Mouse (Mus musculus) midbrain, embryonic 14.5 days (tissue): Measurements from ENCODE around the gene Tmprss11e. TPM values are rescaled to one million over a fixed set of nuclear protein-coding genes. Genes with fewer than 3 reads are reported as not detected.

ENCODE experiments used
- ATAC-seq: fragments of 200-750 bp; cut with Nextera tagmentation; 2 replicates; pipeline ENCODE4 v1.8.0; 2017; ENCODE audit warnings: moderate number of reproducible peaks, moderate library complexity; ENCODE audit not compliant: low FRiP score, low TSS enrichment
- DNase-seq: peaks from one replicate; pipeline ENCODE4 v3.0.0-alpha.2; 2015
- H3K27ac ChIP-seq: fragments of 300-500 bp; sonication (generic); replicated peaks from 2 replicates; pipeline ENCODE4 v1.5.1; 2014; ENCODE audit warnings: mild to moderate bottlenecking, low read depth, low read length, moderate library complexity
- H3K27me3 ChIP-seq: fragments of 300-500 bp; sonication (generic); 2 replicates; pipeline ENCODE4 v1.6.1; 2014; ENCODE audit warnings: low read length, control low read depth, mixed read lengths; ENCODE audit not compliant: control insufficient read depth, insufficient read depth
- H3K36me3 ChIP-seq: fragments of 300-500 bp; sonication (generic); 2 replicates; pipeline ENCODE4 v1.6.1; 2014; ENCODE audit warnings: low read length, control low read depth; ENCODE audit not compliant: control insufficient read depth, insufficient read depth
- H3K4me1 ChIP-seq: fragments of 300-500 bp; sonication (generic); 2 replicates; pipeline ENCODE4 v1.6.1; 2014; ENCODE audit warnings: mild to moderate bottlenecking, antibody characterized with exemption, low read length, control low read depth; ENCODE audit not compliant: control insufficient read depth, insufficient read depth
- H3K4me2 ChIP-seq: fragments of 300-500 bp; sonication (generic); 2 replicates; pipeline ENCODE4 v1.6.1; 2014; ENCODE audit warnings: mild to moderate bottlenecking, low read length, moderate library complexity
- H3K4me3 ChIP-seq: fragments of 300-500 bp; sonication (generic); replicated peaks from 2 replicates; pipeline ENCODE4 v1.5.1; 2014; ENCODE audit warnings: low read depth, low read length
- H3K9ac ChIP-seq: fragments of 300-500 bp; sonication (generic); replicated peaks from 2 replicates; pipeline ENCODE4 v1.6.1; 2014; ENCODE audit warnings: mild to moderate bottlenecking, low read length, moderate library complexity
- H3K9me3 ChIP-seq: fragments of 300-500 bp; sonication (generic); 2 replicates; pipeline ENCODE4 v1.6.1; 2016; ENCODE audit warnings: low read length, control low read depth, mixed read lengths; ENCODE audit not compliant: control insufficient read depth
- WGBS: fragments of 180-500 bp; shearing (Covaris S2); extraction: QIAGEN DNeasy Blood & Tissue Kit; methylation state at CpG from one replicate; pipeline ENCODE4 v1.1.7; 2014; 5-methylcytosine and 5-hydroxymethylcytosine counted together
- polyA plus RNA-seq: library from polyadenylated mRNA; unstranded; fragments of >200 nt; fragmentation: Nextera tagmentation; extraction: Ambion mirVana; gene quantifications from 2 replicates; pipeline ENCODE4 v1.2.1, GENCODE M21; 2014

Gene Tmprss11e
- polyA plus RNA-seq, 1 experiment from 2014 or later = not detected

GRCm38 (mm10) chr5:86771010-86771409, 25.4 kb upstream of the Tmprss11e start:
- no peaks in the 10 kb centered on the region for H3K27me3 ChIP-seq
- H3K4me1 ChIP-seq = no peaks in the 10 kb centered on the region
- H3K9me3 ChIP-seq = no peaks in the 10 kb centered on the region
- no peak overlapping the region for H3K4me2 ChIP-seq
- H3K4me3 ChIP-seq = no peak overlapping the region
- H3K27ac ChIP-seq = no peak overlapping the region
- ATAC-seq (no peak), DNase-seq (no peak)
- no peak overlapping the region for H3K9ac ChIP-seq
- H3K36me3 ChIP-seq = no peaks in the 10 kb centered on the region

DNA sequence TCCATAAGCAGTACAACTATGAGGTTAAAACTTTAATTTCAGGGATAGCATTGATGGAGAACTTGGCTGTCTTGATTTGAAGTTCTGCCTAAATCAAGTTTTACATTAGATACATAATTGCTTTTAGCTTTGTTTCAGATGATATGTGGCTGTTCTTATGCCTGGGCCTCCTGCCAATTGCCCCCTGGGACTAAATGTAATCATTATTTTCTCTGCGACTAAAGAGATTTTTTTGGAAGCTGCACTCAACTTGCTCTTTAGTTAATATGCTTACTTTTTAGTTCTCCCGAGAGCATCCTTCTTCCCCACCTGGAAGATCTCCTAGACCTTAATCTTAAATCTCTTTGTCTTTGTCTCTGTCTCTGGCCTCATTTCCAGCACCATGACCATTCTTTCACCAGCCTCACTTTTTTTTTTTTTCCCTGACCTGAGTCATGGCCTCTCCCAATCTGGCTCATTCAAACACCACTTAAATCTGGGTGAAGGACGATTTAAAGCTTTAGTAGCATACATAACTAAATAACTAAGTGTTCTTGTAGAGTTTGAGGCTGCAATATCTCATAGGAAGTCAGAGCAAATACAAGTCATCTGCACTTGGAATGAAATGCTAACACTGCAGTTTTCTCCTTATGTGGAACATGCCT, 23.5 kb upstream of the Tmprss11e start:
- ATAC-seq = no peak
- Histone ChIP-seq H3K36me3 (no peaks in the 10 kb centered on the region), H3K4me3 (no peak overlapping the region), H3K9me3 (no peaks in the 10 kb centered on the region), H3K4me2 (no peak overlapping the region), H3K27ac (no peak overlapping the region), H3K4me1 (no peaks in the 10 kb centered on the region), H3K27me3 (no peaks in the 10 kb centered on the region), H3K9ac (no peak overlapping the region)
- 48% methylated on average over 3 of the region's 3 CpGs for whole genome bisulfite sequencing
- DNase-seq = no peak

DNA sequence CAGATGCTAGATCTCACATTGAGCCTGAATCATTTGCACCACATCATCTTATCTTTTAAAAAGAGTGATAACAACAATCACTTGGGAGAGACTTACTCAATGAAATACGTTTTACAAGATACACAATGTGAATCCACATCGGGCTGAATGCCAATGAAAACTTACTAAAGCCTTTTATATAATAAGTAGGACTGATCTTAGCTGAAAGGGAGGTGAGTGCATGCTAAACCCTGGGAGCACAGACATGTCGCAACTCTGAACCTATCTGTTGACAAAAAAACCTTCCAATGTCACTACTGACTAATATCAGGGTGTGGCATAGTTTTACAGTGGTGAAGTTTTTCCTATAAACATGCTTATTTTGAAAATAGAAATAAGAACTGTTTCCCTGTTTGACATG, 2.8 kb downstream of the Tmprss11e start:
- H3K4me3 ChIP-seq = no peak overlapping the region
- no peak for DNase-seq
- WGBS = 83% methylated on average over 3 of the region's 3 CpGs
- H3K9ac ChIP-seq = no peak overlapping the region
- H3K9me3 ChIP-seq = no peaks in the 10 kb centered on the region
- no peak overlapping the region for H3K27ac ChIP-seq
- H3K36me3 ChIP-seq = no peaks in the 10 kb centered on the region
- H3K4me1 ChIP-seq = no peaks in the 10 kb centered on the region
- no peaks in the 10 kb centered on the region for H3K27me3 ChIP-seq
- H3K4me2 ChIP-seq = no peak overlapping the region
- no peak for ATAC-seq

DNA sequence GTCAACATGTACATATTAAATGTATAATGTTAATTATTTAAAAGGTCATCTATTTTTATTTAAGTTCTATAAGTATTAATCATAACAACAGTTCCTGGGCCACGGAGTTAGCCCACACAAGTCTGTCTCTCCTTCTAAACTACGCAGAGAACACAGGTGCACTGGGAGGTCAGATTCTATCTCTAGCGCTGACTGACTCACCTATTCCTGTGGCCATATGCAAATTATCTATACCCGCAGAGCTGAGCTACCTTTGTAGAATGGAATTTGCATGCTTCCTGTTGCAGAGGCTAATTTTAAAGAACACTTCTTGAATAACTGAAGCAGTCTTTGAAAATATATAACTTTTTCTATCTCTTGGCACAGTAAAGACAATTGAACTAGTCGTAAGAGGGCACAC, 4.5 kb downstream of the Tmprss11e start:
- Histone ChIP-seq H3K9ac (no peak overlapping the region), H3K4me1 (no peaks in the 10 kb centered on the region), H3K9me3 (no peaks in the 10 kb centered on the region), H3K27me3 (no peaks in the 10 kb centered on the region), H3K4me3 (no peak overlapping the region), H3K27ac (no peak overlapping the region), H3K36me3 (no peaks in the 10 kb centered on the region), H3K4me2 (no peak overlapping the region)
- no peak for ATAC-seq
- WGBS = 85% methylated on average over 5 of the region's 5 CpGs
- DNase-seq = no peak

DNA sequence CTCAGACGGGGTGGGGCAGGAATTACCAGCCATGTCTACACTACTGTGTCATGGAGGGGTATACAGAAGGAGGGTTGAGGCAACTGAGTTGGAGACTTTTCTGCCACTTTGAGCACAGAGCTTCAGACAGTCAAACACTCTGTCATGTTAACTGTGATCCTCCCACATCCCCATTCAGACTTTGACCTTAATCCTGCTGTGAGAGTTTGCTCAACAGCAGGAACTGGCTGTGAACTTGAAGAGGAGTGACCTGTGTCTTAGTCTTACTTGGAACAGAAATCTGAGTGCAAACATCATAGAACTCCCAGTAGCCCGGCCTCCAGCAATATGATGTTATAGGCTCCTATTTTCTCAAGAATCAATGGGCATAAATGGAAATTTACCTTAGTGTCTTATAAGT, 9.8 kb downstream of the Tmprss11e start:
- no peak overlapping the region for H3K9ac ChIP-seq
- no peak overlapping the region for H3K4me2 ChIP-seq
- H3K9me3 ChIP-seq = no peaks in the 10 kb centered on the region
- no peaks in the 10 kb centered on the region for H3K4me1 ChIP-seq
- H3K27me3 ChIP-seq = no peaks in the 10 kb centered on the region
- H3K36me3 ChIP-seq = no peaks in the 10 kb centered on the region
- H3K27ac ChIP-seq = no peak overlapping the region
- WGBS = 86% methylated on average over 2 of the region's 2 CpGs
- no peak overlapping the region for H3K4me3 ChIP-seq
- ATAC-seq (no peak), DNase-seq (no peak)

- Histone ChIP-seq H3K27ac (no peak overlapping the region), H3K4me3 (no peak overlapping the region), H3K9ac (no peak overlapping the region), H3K9me3 (no peaks in the 10 kb centered on the region), H3K36me3 (no peaks in the 10 kb centered on the region), H3K4me2 (no peak overlapping the region), H3K4me1 (no peaks in the 10 kb centered on the region), H3K27me3 (no peaks in the 10 kb centered on the region)
- 63% methylated on average over 4 of the region's 4 CpGs for WGBS
- DNase-seq = no peak
- no peak for ATAC-seq
These were observed 15.0 kb downstream of the Tmprss11e start for GRCm38 (mm10) chr5:86730587-86730986.

DNA sequence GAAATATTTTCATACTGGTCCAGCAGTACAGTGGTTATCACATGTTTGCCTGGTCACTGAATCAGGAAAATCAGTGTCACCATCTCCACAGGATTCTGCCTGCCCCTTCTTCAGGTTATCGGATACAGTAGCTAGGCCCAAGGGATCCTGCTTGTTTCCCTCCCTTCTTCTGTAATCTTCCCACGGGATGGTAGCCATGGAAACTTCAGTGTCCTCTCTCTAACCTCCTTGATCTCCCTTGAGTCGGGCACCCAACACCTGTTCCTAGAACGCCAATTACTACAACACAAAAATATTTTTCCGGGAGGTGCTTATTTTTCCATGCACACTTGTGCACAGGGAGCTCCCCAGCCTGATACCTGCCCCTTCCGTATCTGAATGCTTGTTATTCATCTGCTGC, 17.0 kb downstream of the Tmprss11e start:
- no peaks in the 10 kb centered on the region for H3K36me3 ChIP-seq
- DNase-seq (no peak), ATAC-seq (no peak)
- no peak overlapping the region for H3K27ac ChIP-seq
- H3K4me3 ChIP-seq = no peak overlapping the region
- 71% methylated on average over 6 of the region's 6 CpGs for WGBS
- H3K9me3 ChIP-seq = no peaks in the 10 kb centered on the region
- H3K9ac ChIP-seq = no peak overlapping the region
- no peak overlapping the region for H3K4me2 ChIP-seq
- H3K27me3 ChIP-seq = no peaks in the 10 kb centered on the region
- no peaks in the 10 kb centered on the region for H3K4me1 ChIP-seq

DNA sequence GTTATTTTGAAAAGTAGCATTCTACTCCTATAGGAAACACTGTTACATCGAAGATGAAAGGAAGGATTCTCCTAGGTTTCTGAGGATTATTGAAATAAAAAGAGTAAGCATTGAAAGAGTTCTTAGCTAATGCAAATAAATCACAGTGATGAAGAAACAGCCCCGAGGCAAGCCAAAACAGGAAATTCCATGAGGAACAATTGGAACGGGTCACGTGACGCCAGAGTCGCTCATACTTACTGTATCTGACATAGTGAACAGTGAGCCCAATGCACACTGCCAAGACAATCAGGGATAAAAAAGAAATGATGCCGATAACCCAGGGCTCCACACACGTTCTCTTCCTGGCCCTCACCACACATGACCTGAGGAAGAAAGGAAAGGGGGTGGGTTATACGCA, 18.6 kb downstream of the Tmprss11e start:
- H3K27me3 ChIP-seq = no peaks in the 10 kb centered on the region
- H3K4me1 ChIP-seq = no peaks in the 10 kb centered on the region
- DNase-seq (no peak), ATAC-seq (no peak)
- no peak overlapping the region for H3K4me3 ChIP-seq
- H3K36me3 ChIP-seq = no peaks in the 10 kb centered on the region
- H3K4me2 ChIP-seq = no peak overlapping the region
- no peak overlapping the region for H3K27ac ChIP-seq
- no peak overlapping the region for H3K9ac ChIP-seq
- WGBS = 88% methylated on average over 9 of the region's 9 CpGs
- H3K9me3 ChIP-seq = no peaks in the 10 kb centered on the region

DNA sequence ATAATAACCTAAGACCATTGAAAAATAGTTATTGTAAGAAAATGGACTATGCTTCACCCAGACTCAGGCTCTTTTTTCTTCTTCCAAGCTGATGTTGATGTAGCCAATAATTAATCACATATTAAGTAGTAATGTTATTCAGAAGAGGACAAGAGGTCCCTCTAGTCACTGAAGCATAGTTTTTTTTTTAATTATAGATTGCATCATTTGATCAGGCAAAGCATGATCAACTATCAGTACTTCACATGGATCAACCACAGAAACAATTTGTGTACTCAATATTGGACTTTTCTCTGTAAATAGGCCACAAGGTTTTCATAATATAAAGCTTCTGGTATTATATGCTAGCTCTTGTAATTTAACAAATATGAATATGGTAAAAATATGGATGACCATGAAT, 20.6 kb downstream of the Tmprss11e start:
- no peak overlapping the region for H3K9ac ChIP-seq
- no peaks in the 10 kb centered on the region for H3K36me3 ChIP-seq
- no peak overlapping the region for H3K4me3 ChIP-seq
- no peak overlapping the region for H3K4me2 ChIP-seq
- ATAC-seq (no peak), DNase-seq (no peak)
- no peaks in the 10 kb centered on the region for H3K9me3 ChIP-seq
- H3K27me3 ChIP-seq = no peaks in the 10 kb centered on the region
- H3K4me1 ChIP-seq = no peaks in the 10 kb centered on the region
- H3K27ac ChIP-seq = no peak overlapping the region
